Mouse (Mus musculus): ENCODE data around the gene Slc16a5.
"Not testable (repeated sequence)": the region's sequence is repeated elsewhere in the genome, so short reads cannot be mapped to it uniquely, and the experiment has no call there.

The Slc16a5 gene

DNA sequence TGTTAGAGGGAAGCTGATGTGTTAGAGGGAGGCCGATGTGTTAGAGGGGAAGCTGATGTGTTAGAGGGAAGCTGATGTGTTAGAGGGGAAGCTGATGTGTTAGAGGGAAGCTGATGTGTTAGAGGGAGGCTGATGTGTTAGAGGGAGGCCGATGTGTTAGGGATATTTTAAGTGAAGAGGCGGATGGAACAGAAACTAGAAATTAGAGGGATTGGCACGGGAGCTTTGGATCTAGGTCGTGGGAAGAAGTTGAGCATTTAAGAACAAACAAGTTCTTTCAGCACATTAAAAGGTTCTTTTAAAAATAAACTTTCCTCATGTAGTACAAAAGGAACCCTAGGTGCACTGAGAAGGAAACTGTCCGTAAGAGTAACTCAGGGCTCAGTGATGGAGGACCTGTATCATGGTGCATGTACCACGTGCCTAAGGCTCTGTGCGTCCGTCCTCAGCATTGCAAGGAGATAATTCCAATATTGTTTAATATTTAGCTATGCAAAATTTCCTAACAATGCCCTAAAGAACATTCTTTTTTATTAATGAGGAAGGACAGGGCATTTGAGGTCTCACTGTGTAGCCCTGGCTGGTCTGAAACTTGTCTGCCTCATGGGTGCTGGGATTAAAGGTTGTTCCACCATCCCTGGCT lies 16.1 kb downstream of the Slc16a5 start:
- no peak for DNase-seq (ENCODE audit: low spot score)

DNA sequence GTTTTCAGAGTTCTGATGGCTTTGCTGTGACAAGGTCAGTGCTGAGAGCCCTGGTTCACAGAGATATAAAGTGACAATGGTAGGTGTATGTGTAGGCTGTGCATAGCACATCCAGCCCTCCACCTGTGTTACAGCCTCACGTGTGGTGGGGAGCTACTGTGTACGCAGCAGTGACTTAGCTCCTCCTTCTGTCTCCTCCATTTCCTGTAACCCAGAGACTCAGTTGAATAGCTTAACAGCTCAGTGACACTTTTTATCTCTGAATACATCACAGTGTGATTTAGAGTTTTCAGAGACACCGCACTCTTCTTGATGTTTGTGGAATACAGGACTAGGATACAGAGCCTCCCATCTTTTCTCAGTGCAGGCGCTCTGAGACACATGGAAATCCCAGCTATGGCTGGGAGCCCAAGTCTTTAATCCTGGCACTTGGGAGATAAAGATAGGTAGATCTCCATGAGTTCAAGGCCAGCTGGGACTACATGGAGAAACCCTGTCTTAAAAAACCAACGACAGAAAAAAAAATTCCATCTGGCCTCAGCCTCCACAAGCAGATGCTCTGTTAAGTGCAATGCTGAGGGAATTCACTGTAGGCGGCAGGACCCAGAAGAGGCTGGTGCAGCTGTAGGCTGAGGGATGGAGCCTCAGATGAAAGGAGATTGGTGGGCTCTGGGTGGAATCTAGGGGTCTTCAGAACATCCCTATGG lies 19.4 kb downstream of the Slc16a5 start:
- DNase-seq (ENCODE audit: low spot score), result peak; percentile 73

GRCm38 (mm10) chr11:115483278-115483677 lies 21.0 kb downstream of the Slc16a5 start:
- no peak for DNase-seq (ENCODE audit: low spot score)

- peak; percentile 74 for DNase-seq (ENCODE audit: low spot score)
Observed at GRCm38 (mm10) chr11:115483726-115484125, 21.5 kb downstream of the Slc16a5 start.

- no peak for DNase-seq (ENCODE audit: low spot score)
Observed at GRCm38 (mm10) chr11:115485155-115485554, 22.9 kb downstream of the Slc16a5 start.

GRCm38 (mm10) chr11:115488551-115489104 lies 26.4 kb downstream of the Slc16a5 start:
- DNase-seq (ENCODE audit: low spot score), result no peak

- no peak for DNase-seq (ENCODE audit: low spot score)
Observed at GRCm38 (mm10) chr11:115490441-115491355, 28.4 kb downstream of the Slc16a5 start.

- DNase-seq (ENCODE audit: low spot score), result peak; percentile 88
Observed at GRCm38 (mm10) chr11:115491356-115492083, 29.2 kb downstream of the Slc16a5 start, which contains the start of gene Nt5c. Gene Nt5c, minus strand, starts transcription at chr11:115491862.

- DNase-seq (ENCODE audit: low spot score), result no peak
Observed at GRCm38 (mm10) chr11:115492387-115492786, 30.1 kb downstream of the Slc16a5 start.

DNA sequence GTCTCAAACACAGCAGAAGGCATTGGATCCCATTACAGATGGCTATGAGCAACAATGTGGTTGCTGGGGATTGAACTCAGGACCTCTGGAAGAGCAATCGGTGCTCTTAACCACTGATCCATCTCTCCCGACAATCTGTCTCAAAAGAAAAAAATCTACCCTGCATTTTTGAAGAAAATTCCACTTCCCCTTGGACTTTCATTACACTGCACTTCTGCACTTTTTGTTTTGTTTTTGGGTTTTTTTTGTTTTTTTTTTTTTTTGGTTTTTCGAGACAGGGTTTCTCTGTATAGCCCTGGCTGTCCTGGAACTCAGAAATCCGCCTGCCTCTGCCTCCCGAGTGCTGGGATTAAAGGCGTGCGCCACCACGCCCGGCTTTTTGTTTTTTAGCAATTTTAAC lies 34.3 kb downstream of the Slc16a5 start:
- not testable (repeated sequence) for DNase-seq (ENCODE audit: low spot score)

- DNase-seq (ENCODE audit: low spot score), result no peak
Observed at GRCm38 (mm10) chr11:115502636-115503035, 40.4 kb downstream of the Slc16a5 start.

DNA sequence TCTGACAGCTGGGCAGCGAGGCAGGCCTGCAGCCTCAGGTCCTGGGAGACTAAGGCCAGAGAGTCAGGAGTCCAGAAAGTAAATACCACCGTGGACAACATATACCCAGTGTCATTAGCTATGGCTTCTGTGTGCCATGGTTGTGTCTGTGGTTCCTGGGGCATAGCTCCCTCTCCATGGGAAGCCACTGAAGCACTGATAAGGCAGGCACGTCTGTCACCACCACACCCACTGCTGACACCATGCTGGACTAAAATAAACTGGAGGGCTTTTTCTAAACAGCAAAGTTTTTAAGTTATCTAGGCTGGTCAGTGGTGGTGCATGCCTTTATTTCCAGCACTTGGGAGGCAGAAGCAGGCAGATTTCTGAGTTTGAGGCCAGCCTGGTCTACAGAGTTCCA lies 44.3 kb downstream of the Slc16a5 start:
- DNase-seq (ENCODE audit: low spot score), result no peak

DNA sequence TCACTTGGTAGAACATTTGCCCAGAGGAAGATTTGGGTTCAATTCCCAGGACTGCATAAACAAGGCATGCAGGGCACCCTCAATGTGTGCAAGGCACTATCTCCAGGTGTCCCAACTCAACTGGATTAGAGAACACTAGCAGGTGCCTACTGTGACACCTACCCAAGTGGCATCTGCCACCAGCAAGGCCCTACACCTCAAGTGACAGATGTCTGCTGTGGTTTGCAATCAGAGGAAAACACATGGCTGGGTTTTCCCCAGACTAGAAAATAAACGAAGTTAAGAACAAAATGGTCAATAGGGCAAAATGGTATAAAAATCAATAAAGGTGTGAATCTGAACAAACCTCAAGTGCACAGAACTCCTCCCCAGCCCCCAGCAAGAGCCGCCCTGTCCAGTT lies 45.8 kb downstream of the Slc16a5 start:
- peak; percentile 70 for DNase-seq (ENCODE audit: low spot score)

- no peak for DNase-seq (ENCODE audit: low spot score)
Observed at GRCm38 (mm10) chr11:115509773-115510506, 47.7 kb downstream of the Slc16a5 start.

- DNase-seq (ENCODE audit: low spot score), result no peak
Observed at GRCm38 (mm10) chr11:115510507-115510888, 48.2 kb downstream of the Slc16a5 start.

DNA sequence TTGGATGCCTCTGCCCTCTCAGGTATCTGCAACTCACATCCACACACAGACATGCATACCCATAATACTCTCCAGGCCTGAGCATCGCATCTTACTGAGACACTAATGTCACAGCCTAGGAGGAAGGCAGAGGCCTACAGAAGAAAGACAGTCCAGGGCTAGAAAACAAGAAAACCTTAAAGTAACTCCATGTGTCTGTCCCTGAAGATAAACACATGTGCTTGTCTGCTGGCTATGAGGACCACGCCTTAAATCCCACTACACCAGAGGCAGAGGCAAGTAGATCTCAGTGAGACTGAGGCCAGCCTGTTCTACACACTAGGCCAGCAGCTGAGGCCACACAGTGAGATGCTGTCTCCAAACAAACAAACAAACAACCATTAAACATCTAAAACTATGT lies 48.8 kb downstream of the Slc16a5 start:
- DNase-seq (ENCODE audit: low spot score), result no peak

DNA sequence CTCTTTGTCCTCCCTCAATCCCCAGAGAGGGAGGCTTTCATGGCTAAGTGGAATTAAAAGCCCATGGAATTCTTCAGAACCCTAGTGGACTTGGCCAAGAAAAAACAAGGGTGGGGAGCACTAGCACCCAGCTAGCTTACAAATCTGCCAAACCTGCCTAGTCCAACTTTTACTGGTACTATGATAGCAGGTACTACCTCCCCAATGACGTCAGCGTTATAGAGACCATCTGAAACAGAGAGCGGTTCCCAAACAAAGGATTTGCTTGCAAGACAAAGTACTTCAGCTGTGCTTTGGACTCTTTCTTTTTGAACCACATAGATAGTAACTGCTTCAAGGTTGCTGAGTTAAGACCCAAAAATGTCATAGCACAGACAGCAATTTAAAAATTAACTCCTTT lies 49.7 kb downstream of the Slc16a5 start:
- DNase-seq (ENCODE audit: low spot score), result no peak

DNA sequence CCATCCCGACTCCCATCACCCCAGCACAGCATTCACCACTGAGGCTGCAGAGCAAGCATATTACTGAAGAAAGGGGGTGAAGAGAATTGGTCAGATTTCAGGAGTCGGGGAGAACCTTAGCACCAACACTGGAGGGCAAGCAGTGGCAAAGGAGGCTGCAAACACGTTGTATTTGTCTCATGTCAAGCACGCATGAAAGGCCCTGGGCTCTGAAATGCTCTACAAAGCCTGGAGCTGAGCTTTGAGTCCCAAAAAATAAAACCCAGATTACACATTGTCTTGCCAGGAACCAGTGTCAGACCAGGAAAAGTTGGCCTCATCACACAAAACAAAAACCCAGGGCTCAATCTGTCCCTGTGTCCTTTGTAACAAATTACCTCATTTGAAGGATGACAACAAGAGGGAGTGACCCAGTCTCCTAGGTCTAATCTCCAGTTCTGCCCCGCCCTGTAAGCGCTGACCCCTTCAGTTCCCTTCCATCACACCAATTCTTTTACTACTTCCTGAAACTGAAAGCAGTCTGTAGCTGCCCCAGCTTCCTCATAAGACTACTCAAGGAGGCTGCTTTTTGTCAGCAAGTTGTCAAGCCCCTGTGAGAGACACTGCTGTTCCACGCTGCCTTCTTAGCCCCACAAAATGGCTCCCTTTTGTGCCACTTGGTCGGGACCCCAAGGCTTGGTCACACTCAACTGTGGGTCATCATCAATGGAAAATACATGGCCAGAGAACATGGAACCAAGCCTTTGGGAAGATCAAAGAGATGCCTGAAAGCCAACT lies 50.3 kb downstream of the Slc16a5 start:
- peak; percentile 49 for DNase-seq (ENCODE audit: low spot score)

DNA sequence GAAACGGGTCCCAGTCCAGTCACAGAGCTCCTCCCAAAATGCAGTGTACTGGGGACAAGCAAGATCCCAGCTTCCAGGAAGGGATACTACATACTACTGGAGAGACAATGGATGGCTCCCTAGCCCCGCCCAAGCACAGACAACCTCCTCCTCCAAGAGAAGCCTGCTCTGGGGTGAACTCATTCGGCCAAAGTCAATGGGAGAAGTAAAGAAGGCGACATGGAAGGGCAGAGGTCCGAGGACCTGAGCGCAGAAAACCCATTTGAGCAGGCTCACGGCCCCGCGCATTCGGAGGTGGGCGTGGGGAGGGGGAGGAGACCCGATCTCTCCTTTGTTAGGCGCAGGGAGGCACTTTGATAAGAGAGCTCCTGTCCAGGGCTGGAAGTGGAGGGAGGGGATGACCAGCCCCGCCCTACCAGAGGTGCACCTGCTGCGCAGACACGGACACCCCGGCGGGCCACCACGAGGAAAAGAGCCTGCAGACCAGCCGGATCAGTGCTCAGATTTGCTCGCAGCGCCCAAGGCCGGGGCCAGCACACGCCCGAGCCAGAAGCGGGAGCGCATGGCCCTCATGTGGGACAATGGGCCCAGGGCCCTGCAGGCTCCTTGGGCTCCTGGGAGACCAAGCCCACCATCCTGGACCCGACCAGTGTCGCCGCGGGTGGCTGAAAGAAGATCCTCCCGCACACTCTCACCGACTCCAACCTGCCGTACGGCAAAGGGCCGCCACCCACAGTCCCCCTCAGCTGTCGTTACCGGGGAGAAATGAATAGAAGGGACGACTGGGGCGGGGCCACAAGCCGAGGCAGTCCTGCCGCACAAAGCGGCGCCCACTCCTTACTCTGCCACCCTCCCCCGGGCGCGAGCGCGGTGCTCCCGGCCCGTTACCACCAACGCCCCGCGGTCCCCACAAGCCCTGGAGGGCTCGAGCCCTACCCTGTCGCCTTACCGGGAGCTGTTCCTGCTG lies 51.3 kb downstream of the Slc16a5 start:
- no peak for DNase-seq (ENCODE audit: low spot score)
